Mouse (Mus musculus) embryonic fibroblast, embryonic 13.5 days (primary cell): ENCODE data around the gene Arhgap4. TPM values are rescaled to one million over a fixed set of nuclear protein-coding genes. Genes with fewer than 3 reads are reported as not detected.
A peak's percentile ranks its signal among the peaks of the same experiment; 100 is the strongest.

Experiments used
- H3K27ac ChIP-seq: 2 replicates; pipeline ENCODE4 v1.5.1; 2012; ENCODE audit warnings: low read length, control low read depth, inconsistent platforms; ENCODE audit not compliant: insufficient read depth
- H3K4me1 ChIP-seq: 2 replicates; pipeline ENCODE4 v1.6.1; 2011; ENCODE audit warnings: low read length; ENCODE audit not compliant: control insufficient read depth, insufficient read depth
- H3K4me3 ChIP-seq: 2 replicates; pipeline ENCODE4 v1.5.1; 2011; ENCODE audit warnings: mild to moderate bottlenecking, control low read depth, low read length; ENCODE audit not compliant: insufficient read depth
- CTCF ChIP-seq: IDR thresholded peaks from 2 replicates; pipeline ENCODE4 v1.5.1; 2011; ENCODE audit warnings: mild to moderate bottlenecking, control low read depth, low read length, moderate library complexity, borderline replicate concordance; ENCODE audit not compliant: insufficient read depth
- POLR2A ChIP-seq: IDR thresholded peaks from 2 replicates; pipeline ENCODE4 v1.6.1; 2011; ENCODE audit warnings: low read depth, mild to moderate bottlenecking, control low read depth, low read length, moderate library complexity
- polyA plus RNA-seq: library from polyadenylated mRNA; stranded (reverse); fragments of >200 nt; gene quantifications from 2 replicates; pipeline ENCODE4 v1.2.4, GENCODE M21; 2011; ENCODE audit warnings: low read depth; ENCODE audit not compliant: missing spikeins, insufficient read length

Arhgap4 gene
- polyA plus RNA-seq, 1 experiment: 0.72 TPM

- 0 out of 2 replicates have a peak overlapping the region, but pooled peaks have one; percentile 12 for H3K4me3 ChIP-seq
- TF ChIP-seq CTCF (no peak), POLR2A (no peak)
- H3K27ac ChIP-seq: no peak overlapping the region
- no peaks in the 10 kb centered on the region for H3K4me1 ChIP-seq
Observed at GRCm38 (mm10) chrX:73881036-73881427, 40.6 kb downstream of the Arhgap4 start.

GRCm38 (mm10) chrX:73880194-73881035 is 41.3 kb downstream of the Arhgap4 start:
- Histone ChIP-seq H3K4me1 (no peaks in the 10 kb centered on the region), H3K27ac (no peak overlapping the region), H3K4me3 (peak overlapping the region; percentile 12)
- TF ChIP-seq POLR2A (no peak), CTCF (no peak)

- no peak overlapping the region for H3K27ac ChIP-seq
- H3K4me1 ChIP-seq: no peaks in the 10 kb centered on the region
- TF ChIP-seq CTCF (no peak), POLR2A (no peak)
- H3K4me3 ChIP-seq: no peak overlapping the region
Observed at GRCm38 (mm10) chrX:73877014-73877413, 44.7 kb downstream of the Arhgap4 start.

- H3K27ac ChIP-seq: no peak overlapping the region
- no peak overlapping the region for H3K4me3 ChIP-seq
- no peaks in the 10 kb centered on the region for H3K4me1 ChIP-seq
- TF ChIP-seq POLR2A (no peak), CTCF (no peak)
Observed at GRCm38 (mm10) chrX:73875881-73876280, 45.8 kb downstream of the Arhgap4 start.

- no peak for TF ChIP-seq POLR2A
- TF ChIP-seq CTCF: no peak
- Histone ChIP-seq H3K4me1 (no peaks in the 10 kb centered on the region), H3K27ac (no peak overlapping the region), H3K4me3 (no peak overlapping the region)
Observed at GRCm38 (mm10) chrX:73871956-73872355, 49.7 kb downstream of the Arhgap4 start.

GRCm38 (mm10) chrX:73871474-73871873 is 50.2 kb downstream of the Arhgap4 start:
- TF ChIP-seq POLR2A (no peak), CTCF (no peak)
- Histone ChIP-seq H3K4me1 (no peaks in the 10 kb centered on the region), H3K27ac (no peak overlapping the region), H3K4me3 (no peak overlapping the region)

GRCm38 (mm10) chrX:73869334-73869733 is 52.3 kb downstream of the Arhgap4 start:
- H3K4me1 ChIP-seq: no peaks in the 10 kb centered on the region
- H3K4me3 ChIP-seq: no peak overlapping the region
- no peak for TF ChIP-seq POLR2A
- TF ChIP-seq CTCF: peak; percentile 23; the same call in 1 of the 2 replicates
- no peak overlapping the region for H3K27ac ChIP-seq

- TF ChIP-seq POLR2A: no peak
- no peak for TF ChIP-seq CTCF
- Histone ChIP-seq H3K4me3 (no peak overlapping the region), H3K4me1 (no peaks in the 10 kb centered on the region), H3K27ac (no peak overlapping the region)
Observed at GRCm38 (mm10) chrX:73867852-73868251, 53.8 kb downstream of the Arhgap4 start.

- Histone ChIP-seq H3K4me3 (no peak overlapping the region), H3K4me1 (no peaks in the 10 kb centered on the region), H3K27ac (no peak overlapping the region)
- TF ChIP-seq CTCF (no peak), POLR2A (no peak)
Observed at GRCm38 (mm10) chrX:73867256-73867655, 54.4 kb downstream of the Arhgap4 start.

GRCm38 (mm10) chrX:73864692-73865091 is 57.0 kb downstream of the Arhgap4 start:
- TF ChIP-seq POLR2A (no peak), CTCF (no peak)
- Histone ChIP-seq H3K4me3 (no peak overlapping the region), H3K27ac (no peak overlapping the region), H3K4me1 (no peaks in the 10 kb centered on the region)

- Histone ChIP-seq H3K27ac (no peak overlapping the region), H3K4me3 (no peak overlapping the region), H3K4me1 (no peaks in the 10 kb centered on the region)
- no peak for TF ChIP-seq CTCF
- TF ChIP-seq POLR2A: no peak
Observed at GRCm38 (mm10) chrX:73855087-73855408, 66.6 kb downstream of the Arhgap4 start.
